Mouse (Mus musculus): Measurements from ENCODE around the gene Erc1.

- TF ChIP-seq CTCF (IDR thresholded peaks at IDR 0.05; ENCODE audit: insufficient read depth, low read length), result no peak
- no peak for TF ChIP-seq POLR2A (IDR thresholded peaks at IDR 0.05; ENCODE audit: borderline replicate concordance, extremely low read depth, low read depth, low read length)
Observed at GRCm38 (mm10) chr6:119768778-119769177, 79.2 kb downstream of the Erc1 start.

Data from lung, adult 2 months (tissue).